Mouse (Mus musculus) midbrain, embryonic 13.5 days (tissue): ENCODE data around the gene Gli2. TPM values are rescaled to one million over a fixed set of nuclear protein-coding genes. Genes with fewer than 3 reads are reported as not detected.
A peak's percentile ranks its signal among the peaks of the same experiment; 100 is the strongest.

Source experiments
- ATAC-seq: fragments of 200-750 bp; cut with Nextera tagmentation; 2 replicates; pipeline ENCODE4 v1.8.0; 2017; ENCODE audit warnings: mild to moderate bottlenecking, moderate TSS enrichment, moderate library complexity
- H3K27ac ChIP-seq: fragments of 300-500 bp; sonication (generic); 2 replicates; pipeline ENCODE4 v1.5.1; 2015; ENCODE audit warnings: inconsistent platforms, mild to moderate bottlenecking, moderate library complexity
- H3K27me3 ChIP-seq: fragments of 300-500 bp; sonication (generic); 2 replicates; pipeline ENCODE4 v1.6.1; 2015; ENCODE audit warnings: mild to moderate bottlenecking, inconsistent platforms
- H3K36me3 ChIP-seq: fragments of 300-500 bp; sonication (generic); 2 replicates; pipeline ENCODE4 v1.6.1; 2015; ENCODE audit warnings: mild to moderate bottlenecking, inconsistent platforms
- H3K4me1 ChIP-seq: fragments of 300-500 bp; sonication (generic); replicated peaks from 2 replicates; pipeline ENCODE4 v1.6.1; 2015; ENCODE audit warnings: inconsistent platforms
- H3K4me2 ChIP-seq: fragments of 300-500 bp; sonication (generic); replicated peaks from 2 replicates; pipeline ENCODE4 v1.6.1; 2015; ENCODE audit warnings: moderate library complexity, mild to moderate bottlenecking, inconsistent platforms
- H3K4me3 ChIP-seq: fragments of 300-500 bp; sonication (generic); replicated peaks from 2 replicates; pipeline ENCODE4 v1.5.1; 2015; ENCODE audit warnings: mild to moderate bottlenecking, inconsistent platforms
- H3K9ac ChIP-seq: fragments of 300-500 bp; sonication (generic); replicated peaks from 2 replicates; pipeline ENCODE4 v1.6.1; 2015; ENCODE audit warnings: mild to moderate bottlenecking, inconsistent platforms
- H3K9me3 ChIP-seq: fragments of 300-500 bp; sonication (generic); 2 replicates; pipeline ENCODE4 v1.6.1; 2016; ENCODE audit warnings: mild to moderate bottlenecking, inconsistent platforms
- whole genome bisulfite sequencing: fragments of 180-500 bp; shearing (Covaris S2); methylation state at CpG from one replicate; pipeline ENCODE4 v1.1.7; 2015; 5-methylcytosine and 5-hydroxymethylcytosine counted together
- polyA plus RNA-seq: library from polyadenylated mRNA; unstranded; fragments of >200 nt; fragmentation: Nextera tagmentation; extraction: Ambion mirVana; gene quantifications from 2 replicates; pipeline ENCODE4 v1.2.1, GENCODE M21; 2015

Gene Gli2
- polyA plus RNA-seq, 1 experiment from 2014 or later: 3.9 TPM

DNA sequence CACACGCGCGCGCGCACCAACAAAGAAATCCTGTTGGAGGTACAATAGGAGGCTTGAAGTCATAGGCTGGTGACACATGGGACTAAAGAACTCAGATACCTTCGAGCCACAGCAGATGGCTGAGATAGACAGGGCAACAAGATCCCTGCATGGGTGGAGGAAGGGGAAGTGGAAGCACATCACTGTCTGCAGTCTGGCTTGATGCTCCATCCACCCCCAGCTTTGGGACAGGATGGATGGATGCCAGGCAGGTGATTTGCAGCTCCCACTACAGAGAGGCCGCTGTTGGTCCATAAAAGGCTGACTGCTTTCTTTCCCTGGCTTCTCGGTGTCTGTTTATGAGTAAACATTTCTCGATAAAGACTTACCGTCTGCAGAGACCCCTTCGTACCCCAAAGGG lies 65.9 kb downstream of the Gli2 start:
- Histone ChIP-seq H3K36me3 (no peaks in the 10 kb centered on the region), H3K9me3 (no peaks in the 10 kb centered on the region), H3K4me2 (no peak overlapping the region), H3K27me3 (no peaks in the 10 kb centered on the region), H3K4me1 (peaks cover 22% of the 10 kb centered on the region), H3K4me3 (no peak overlapping the region), H3K27ac (no peak overlapping the region), H3K9ac (no peak overlapping the region)
- ATAC-seq: no peak
- WGBS: 94% methylated on average over 11 of the region's 11 CpGs

DNA sequence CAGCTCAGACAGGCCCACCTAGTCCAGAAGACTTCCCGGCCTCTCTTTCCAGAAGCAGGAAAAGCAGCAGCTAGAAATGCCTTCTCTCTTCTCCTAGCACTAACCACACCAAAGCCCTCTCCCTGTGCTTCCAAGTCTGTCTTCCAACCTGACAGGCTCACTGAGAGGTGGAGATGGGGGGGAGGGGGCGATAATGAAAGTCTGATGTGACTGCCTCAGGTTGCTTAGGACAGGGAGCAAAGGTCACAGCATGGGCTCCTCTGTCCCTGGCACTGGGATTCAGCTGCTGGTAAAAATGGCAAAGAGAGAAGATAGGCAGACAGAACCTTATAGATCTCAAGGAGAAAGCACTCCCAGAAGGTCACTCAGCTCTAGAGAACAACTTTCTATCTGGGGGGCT lies 70.0 kb downstream of the Gli2 start:
- Histone ChIP-seq H3K27ac (peak overlapping the region; percentile 68), H3K4me1 (peaks cover 49% of the 10 kb centered on the region), H3K9ac (no peak overlapping the region), H3K4me3 (no peak overlapping the region), H3K27me3 (no peaks in the 10 kb centered on the region), H3K4me2 (no peak overlapping the region), H3K9me3 (no peaks in the 10 kb centered on the region), H3K36me3 (no peaks in the 10 kb centered on the region)
- ATAC-seq: no peak
- 31% methylated on average over 2 of the region's 2 CpGs for WGBS

DNA sequence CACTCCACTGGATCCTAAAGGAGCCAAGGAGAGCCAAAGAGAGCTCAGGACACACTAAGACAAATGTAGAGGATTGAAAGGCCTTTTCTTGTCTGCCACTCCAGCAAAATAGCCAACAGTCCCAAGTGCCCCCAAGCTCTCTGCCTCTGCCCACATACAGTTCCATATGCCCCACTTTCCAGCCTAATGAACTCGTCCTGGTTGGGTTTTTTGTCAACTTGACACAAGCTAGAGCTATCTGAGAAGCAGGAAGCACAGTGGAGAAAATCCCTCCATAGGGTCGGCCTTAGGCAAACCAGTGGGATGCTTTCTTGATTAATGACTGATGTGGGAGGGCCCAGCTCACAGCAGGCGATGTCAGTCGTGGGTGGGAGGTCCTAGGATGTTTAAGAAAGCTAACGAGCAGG lies 70.6 kb downstream of the Gli2 start:
- WGBS: 6% methylated on average over 5 of the region's 5 CpGs
- ATAC-seq: peak; percentile 15
- no peaks in the 10 kb centered on the region for H3K36me3 ChIP-seq
- H3K27ac ChIP-seq: peak overlapping the region; percentile 68
- peaks cover 49% of the 10 kb centered on the region for H3K4me1 ChIP-seq
- no peaks in the 10 kb centered on the region for H3K9me3 ChIP-seq
- H3K27me3 ChIP-seq: no peaks in the 10 kb centered on the region
- no peak overlapping the region for H3K4me3 ChIP-seq
- H3K4me2 ChIP-seq: peak overlapping the region; percentile 19
- H3K9ac ChIP-seq: no peak overlapping the region

DNA sequence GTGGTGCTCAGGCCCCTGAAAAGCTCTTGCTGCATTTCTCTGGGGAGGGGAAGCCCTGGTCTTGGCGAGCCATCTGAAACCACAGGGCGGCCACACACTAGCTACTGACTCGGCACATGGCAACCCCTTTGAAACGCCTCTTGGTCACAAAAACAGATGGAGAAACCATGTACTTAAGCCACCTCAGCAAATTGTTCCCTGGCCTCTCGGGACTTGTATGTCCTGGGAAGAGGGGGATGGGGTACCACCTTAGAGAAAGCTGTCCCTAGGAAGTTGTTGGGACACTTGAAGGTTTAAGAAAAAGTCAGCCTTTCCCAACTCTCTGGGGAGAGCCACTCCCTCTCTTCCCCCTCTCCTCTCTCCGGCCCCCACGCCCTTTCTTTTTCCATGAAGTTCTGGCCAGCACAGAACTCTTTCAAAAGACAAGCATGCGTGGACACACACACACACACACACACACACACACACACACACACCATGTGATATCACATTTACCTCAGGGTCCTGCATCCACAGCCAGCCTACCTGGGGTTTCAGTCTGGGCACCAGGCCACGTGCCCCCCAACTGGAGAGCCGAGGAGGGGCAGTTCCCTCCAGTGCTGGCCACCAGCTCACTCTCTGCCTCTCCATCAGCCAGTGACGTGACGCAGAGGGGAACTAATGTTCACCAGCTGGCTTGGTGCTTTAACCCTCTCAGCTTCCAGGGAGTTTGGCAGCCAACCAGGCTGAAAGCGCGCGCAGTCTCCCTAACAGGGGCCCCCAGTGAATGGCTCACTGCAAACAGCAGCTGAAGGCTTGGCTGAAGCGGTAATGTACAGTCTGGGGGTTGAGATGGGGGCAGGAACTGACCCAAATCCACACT lies 71.2 kb downstream of the Gli2 start:
- H3K36me3 ChIP-seq: no peaks in the 10 kb centered on the region
- H3K27me3 ChIP-seq: no peaks in the 10 kb centered on the region
- WGBS: 20% methylated on average over 16 of the region's 16 CpGs
- peak overlapping the region; percentile 19 for H3K4me2 ChIP-seq
- H3K4me1 ChIP-seq: peaks cover 49% of the 10 kb centered on the region
- peak; percentile 90 for ATAC-seq
- H3K9ac ChIP-seq: no peak overlapping the region
- H3K27ac ChIP-seq: peak overlapping the region; percentile 68
- H3K4me3 ChIP-seq: no peak overlapping the region
- no peaks in the 10 kb centered on the region for H3K9me3 ChIP-seq

DNA sequence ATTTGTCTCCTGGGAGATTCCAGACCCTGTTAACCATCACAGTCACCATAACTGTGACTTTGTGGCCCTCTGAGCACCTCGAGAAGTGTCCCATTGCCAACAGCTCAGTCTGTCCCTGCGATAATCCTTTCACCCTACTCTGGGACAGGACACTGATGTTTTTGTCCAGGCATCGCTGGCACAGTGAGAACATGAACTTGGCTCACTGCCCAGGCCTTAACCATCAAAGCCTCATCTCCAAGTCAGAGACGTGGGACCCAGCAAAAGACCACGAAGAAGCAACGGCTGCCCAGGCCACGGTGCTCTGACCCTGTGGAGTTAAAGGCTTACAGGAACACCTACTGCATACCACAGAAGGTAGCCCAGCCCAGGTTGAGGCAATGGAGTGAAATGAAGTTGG lies 72.8 kb downstream of the Gli2 start:
- peaks cover 51% of the 10 kb centered on the region for H3K4me1 ChIP-seq
- H3K4me3 ChIP-seq: no peak overlapping the region
- H3K27me3 ChIP-seq: no peaks in the 10 kb centered on the region
- H3K36me3 ChIP-seq: no peaks in the 10 kb centered on the region
- H3K9me3 ChIP-seq: no peaks in the 10 kb centered on the region
- H3K4me2 ChIP-seq: no peak overlapping the region
- H3K27ac ChIP-seq: no peak overlapping the region
- H3K9ac ChIP-seq: no peak overlapping the region
- 53% methylated on average over 7 of the region's 7 CpGs for WGBS
- no peak for ATAC-seq

DNA sequence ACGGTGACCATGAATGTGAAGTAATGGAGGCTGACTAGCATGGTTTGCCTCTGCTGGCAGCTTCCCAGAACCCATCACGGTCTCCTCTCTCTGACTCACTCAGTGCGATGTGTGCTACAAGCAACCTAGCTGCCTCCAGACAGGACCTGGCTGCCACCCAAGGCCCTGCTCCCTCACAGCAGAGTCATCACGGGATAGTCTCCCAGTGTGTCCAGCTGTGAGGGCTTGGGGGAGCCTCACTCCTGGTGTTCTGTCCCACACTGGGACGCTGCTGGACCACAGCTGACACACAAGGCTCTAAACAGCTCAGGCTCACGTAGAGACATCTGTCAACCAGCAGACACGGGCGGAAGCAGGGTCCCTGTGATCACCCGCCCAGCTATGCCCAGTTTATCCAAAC lies 76.8 kb downstream of the Gli2 start:
- Histone ChIP-seq H3K9ac (no peak overlapping the region), H3K4me1 (peaks cover 19% of the 10 kb centered on the region), H3K4me2 (no peak overlapping the region), H3K27me3 (no peaks in the 10 kb centered on the region), H3K9me3 (no peaks in the 10 kb centered on the region), H3K27ac (peak overlapping the region; percentile 25; the same call in 1 of the 2 replicates), H3K36me3 (peaks cover 6% of the 10 kb centered on the region; the same call in 1 of the 2 replicates), H3K4me3 (no peak overlapping the region)
- 0 out of 2 replicates have a peak, but pooled peaks have one; percentile 26 for ATAC-seq
- 78% methylated on average over 9 of the region's 9 CpGs for WGBS

DNA sequence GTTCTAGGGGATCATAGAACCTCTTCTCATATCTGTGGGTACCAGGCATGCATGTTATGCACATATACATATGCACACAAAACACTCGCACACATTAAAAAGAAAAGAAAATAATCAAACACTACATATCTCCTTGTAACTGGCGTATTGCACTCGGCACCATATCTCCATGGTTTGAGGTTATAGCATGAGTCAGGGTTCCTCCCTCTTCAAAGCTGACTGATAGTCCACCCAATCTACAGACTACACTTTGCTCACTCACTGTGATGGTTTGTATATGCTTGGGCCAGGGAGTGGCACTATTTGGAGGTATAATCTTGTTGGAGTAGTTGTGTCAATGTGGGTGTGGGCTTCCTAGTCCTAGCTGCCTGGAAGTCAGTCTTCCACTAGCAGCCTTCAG lies 78.0 kb downstream of the Gli2 start:
- Histone ChIP-seq H3K27ac (no peak overlapping the region), H3K9ac (no peak overlapping the region), H3K4me2 (no peak overlapping the region), H3K4me1 (peaks cover 7% of the 10 kb centered on the region; the same call in 1 of the 2 replicates), H3K36me3 (peaks cover 6% of the 10 kb centered on the region; the same call in 1 of the 2 replicates), H3K4me3 (no peak overlapping the region), H3K27me3 (no peaks in the 10 kb centered on the region), H3K9me3 (no peaks in the 10 kb centered on the region)
- no peak for ATAC-seq
- WGBS: 96% methylated on average over 3 of the region's 3 CpGs

DNA sequence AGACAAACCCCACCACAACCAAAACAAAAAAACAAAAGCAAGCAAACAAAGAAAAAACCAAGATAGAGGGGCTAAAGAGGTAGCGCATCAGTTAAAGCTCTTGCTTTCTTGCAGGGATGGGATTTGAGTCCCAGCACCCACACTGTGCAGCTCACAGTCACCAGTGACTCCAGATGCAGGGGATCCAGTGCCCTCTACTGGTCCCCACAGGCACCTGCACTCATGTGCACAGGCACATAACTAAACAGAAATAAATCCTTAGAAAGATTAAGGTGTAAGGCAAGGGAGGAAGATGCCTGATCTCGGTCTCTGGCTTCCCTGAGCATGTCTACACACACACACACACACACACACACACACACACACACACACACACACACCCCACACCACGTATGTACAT lies 83.4 kb downstream of the Gli2 start:
- 93% methylated on average over 3 of the region's 3 CpGs for WGBS

DNA sequence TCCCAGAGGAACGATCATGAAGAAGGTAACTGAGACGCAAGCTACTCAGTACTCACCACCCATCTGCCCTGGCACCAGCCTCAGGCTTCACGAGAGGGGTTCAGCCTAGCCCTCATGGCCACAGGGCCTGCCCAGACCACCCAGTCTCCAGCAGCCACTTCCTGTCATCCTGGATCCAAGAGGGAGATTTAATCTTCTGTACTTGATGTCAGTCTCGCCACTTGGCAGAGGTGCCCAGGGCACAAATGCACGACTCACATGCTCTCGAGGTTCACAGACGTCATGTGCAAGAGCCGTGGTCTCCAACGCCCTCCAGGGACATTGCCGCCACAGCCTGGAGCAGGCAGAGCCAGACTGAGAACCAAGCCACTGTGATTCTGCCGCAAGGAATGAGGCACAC lies 84.0 kb downstream of the Gli2 start:
- H3K4me3 ChIP-seq: no peak overlapping the region
- H3K4me1 ChIP-seq: 0 out of 2 replicates have a peak, but pooled peaks cover 7% of the 10 kb centered on the region
- H3K36me3 ChIP-seq: peaks cover 6% of the 10 kb centered on the region; the same call in 1 of the 2 replicates
- H3K27ac ChIP-seq: no peak overlapping the region
- WGBS: 82% methylated on average over 11 of the region's 11 CpGs
- H3K27me3 ChIP-seq: no peaks in the 10 kb centered on the region
- peak; percentile 41; the same call in 1 of the 2 replicates for ATAC-seq
- H3K9me3 ChIP-seq: no peaks in the 10 kb centered on the region
- H3K4me2 ChIP-seq: no peak overlapping the region
- H3K9ac ChIP-seq: no peak overlapping the region

More for the DNA sequence above, 83.4 kb downstream of the Gli2 start:
- Histone ChIP-seq H3K36me3 (peaks cover 6% of the 10 kb centered on the region; the same call in 1 of the 2 replicates), H3K9me3 (no peaks in the 10 kb centered on the region), H3K4me1 (0 out of 2 replicates have a peak, but pooled peaks cover 7% of the 10 kb centered on the region), H3K4me3 (no peak overlapping the region), H3K9ac (no peak overlapping the region), H3K27ac (no peak overlapping the region), H3K4me2 (no peak overlapping the region), H3K27me3 (no peaks in the 10 kb centered on the region)
- no peak for ATAC-seq

DNA sequence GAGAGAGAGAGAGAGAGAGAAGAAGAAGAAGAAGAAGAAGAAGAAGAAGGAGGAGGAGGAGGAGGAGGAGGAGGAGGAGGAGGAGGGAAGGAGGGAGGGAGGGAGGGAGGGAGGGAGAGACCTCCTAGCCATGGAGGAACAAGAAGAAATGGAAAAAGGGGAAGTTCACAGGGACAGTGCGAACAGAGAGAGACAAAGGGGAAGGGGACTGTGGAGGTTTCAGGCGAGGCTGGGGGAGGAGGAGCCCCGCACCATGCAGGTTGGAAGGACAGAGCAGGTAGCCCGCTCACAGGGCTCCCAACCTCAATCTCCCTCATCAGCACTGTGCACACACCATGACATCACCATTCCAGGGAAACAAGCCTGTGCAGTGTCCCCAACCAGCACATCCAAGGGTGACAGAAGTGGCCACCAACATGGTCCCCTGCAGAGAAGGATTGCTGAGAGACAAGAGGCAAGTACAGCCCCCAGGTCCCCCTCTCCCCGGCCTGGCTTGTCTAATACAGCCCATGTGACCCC lies 84.7 kb downstream of the Gli2 start:
- WGBS: 77% methylated on average over 5 of the region's 5 CpGs
- no peak overlapping the region for H3K27ac ChIP-seq
- H3K36me3 ChIP-seq: peaks cover 6% of the 10 kb centered on the region; the same call in 1 of the 2 replicates
- no peaks in the 10 kb centered on the region for H3K9me3 ChIP-seq
- H3K4me2 ChIP-seq: no peak overlapping the region
- ATAC-seq: 0 out of 2 replicates have a peak, but pooled peaks have one; percentile 13
- no peaks in the 10 kb centered on the region for H3K27me3 ChIP-seq
- 0 out of 2 replicates have a peak, but pooled peaks cover 7% of the 10 kb centered on the region for H3K4me1 ChIP-seq
- no peak overlapping the region for H3K4me3 ChIP-seq
- no peak overlapping the region for H3K9ac ChIP-seq

DNA sequence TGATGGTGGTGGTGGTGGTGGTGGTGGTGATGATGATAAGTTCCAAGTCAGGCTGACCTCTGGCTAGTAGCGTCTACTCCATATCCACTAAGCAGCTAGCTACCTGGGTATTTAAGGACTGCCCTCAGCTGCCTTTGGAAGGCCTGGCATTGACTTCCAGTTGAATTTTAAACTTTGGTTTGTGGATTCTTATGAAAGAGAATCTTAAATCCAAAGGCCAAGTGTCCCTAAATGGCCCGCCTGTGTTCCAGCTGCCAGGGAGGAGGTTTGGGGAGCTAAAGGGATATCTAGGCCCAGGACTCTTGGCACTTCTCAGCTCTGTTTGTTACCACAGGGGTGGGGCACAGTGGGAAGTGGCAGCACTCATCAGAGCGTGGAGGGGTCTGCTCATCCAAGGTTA lies 85.4 kb downstream of the Gli2 start:
- H3K4me1 ChIP-seq: 0 out of 2 replicates have a peak, but pooled peaks cover 7% of the 10 kb centered on the region
- H3K27me3 ChIP-seq: no peaks in the 10 kb centered on the region
- no peak for ATAC-seq
- H3K4me3 ChIP-seq: no peak overlapping the region
- no peaks in the 10 kb centered on the region for H3K9me3 ChIP-seq
- no peak overlapping the region for H3K9ac ChIP-seq
- H3K27ac ChIP-seq: no peak overlapping the region
- H3K4me2 ChIP-seq: no peak overlapping the region
- H3K36me3 ChIP-seq: peaks cover 3% of the 10 kb centered on the region; the same call in 1 of the 2 replicates
- WGBS: 89% methylated on average over 3 of the region's 3 CpGs

DNA sequence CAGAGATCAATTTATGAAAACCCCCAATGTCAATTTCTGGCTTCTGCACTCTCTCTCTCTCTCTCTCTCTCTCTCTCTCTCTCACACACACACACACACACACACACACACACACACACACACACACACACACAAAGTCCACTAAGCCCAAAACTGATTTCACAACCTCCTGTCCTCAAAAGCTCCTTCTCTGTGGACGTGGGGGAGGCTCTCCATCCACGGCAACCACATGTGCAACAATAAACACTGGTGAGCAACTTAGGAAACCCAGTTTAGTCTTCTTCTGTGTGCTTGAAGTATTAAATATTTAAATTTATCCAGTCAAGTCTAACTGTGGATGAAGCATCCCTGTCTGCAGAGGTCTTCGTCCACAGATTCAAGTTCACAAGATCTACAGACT lies 86.1 kb downstream of the Gli2 start:
- WGBS: 88% methylated on average over 3 of the region's 3 CpGs
- no peak overlapping the region for H3K4me2 ChIP-seq

More for the DNA sequence above, 86.1 kb downstream of the Gli2 start:
- Histone ChIP-seq H3K36me3 (no peaks in the 10 kb centered on the region), H3K27ac (no peak overlapping the region), H3K9me3 (no peaks in the 10 kb centered on the region), H3K4me3 (no peak overlapping the region), H3K27me3 (no peaks in the 10 kb centered on the region), H3K9ac (no peak overlapping the region), H3K4me1 (0 out of 2 replicates have a peak, but pooled peaks cover 7% of the 10 kb centered on the region)
- no peak for ATAC-seq
